Mouse (Mus musculus) heart, adult 2 months (tissue): Measurements from ENCODE around the gene Samd14.

Experiments
- EP300 ChIP-seq: fragments of 200-500 bp; IDR thresholded peaks from 2 replicates; pipeline ENCODE4 v1.6.1; 2011; ENCODE audit warnings: low read depth, low read length, control low read depth; ENCODE audit not compliant: insufficient read depth
- POLR2A ChIP-seq: fragments of 200-500 bp; IDR thresholded peaks from 2 replicates; pipeline ENCODE4 v1.6.1; 2011; ENCODE audit warnings: mild to moderate bottlenecking, low read depth, low read length, control low read depth; ENCODE audit not compliant: insufficient read depth

- no peak for TF ChIP-seq EP300
- no peak for TF ChIP-seq POLR2A
Observed at GRCm38 (mm10) chr11:95075197-95076040, 65.7 kb downstream of the Samd14 start.
